Mouse (Mus musculus) hindbrain, embryonic 15.5 days (tissue): ENCODE measurements around the gene Cyb5rl. TPM values are rescaled to one million over a fixed set of nuclear protein-coding genes. Genes with fewer than 3 reads are reported as not detected.

Experiments
- ATAC-seq: fragments of 200-750 bp; cut with Nextera tagmentation; 2 replicates; pipeline ENCODE4 v1.8.0; 2017; ENCODE audit warnings: low read depth, moderate number of reproducible peaks, moderate TSS enrichment; ENCODE audit not compliant: low FRiP score
- H3K27ac ChIP-seq: fragments of 300-500 bp; sonication (generic); replicated peaks from 2 replicates; pipeline ENCODE4 v1.5.1; 2015; ENCODE audit warnings: mild to moderate bottlenecking, inconsistent platforms
- H3K27me3 ChIP-seq: fragments of 300-500 bp; sonication (generic); 2 replicates; pipeline ENCODE4 v1.6.1; 2015; ENCODE audit warnings: control low read depth, inconsistent platforms
- H3K36me3 ChIP-seq: fragments of 300-500 bp; sonication (generic); 2 replicates; pipeline ENCODE4 v1.6.1; 2015; ENCODE audit warnings: control low read depth, inconsistent platforms
- H3K4me1 ChIP-seq: fragments of 300-500 bp; sonication (generic); replicated peaks from 2 replicates; pipeline ENCODE4 v1.6.1; 2015; ENCODE audit warnings: control low read depth, inconsistent platforms
- H3K4me2 ChIP-seq: fragments of 300-500 bp; sonication (generic); 2 replicates; pipeline ENCODE4 v1.6.1; 2015; ENCODE audit warnings: moderate library complexity, mild to moderate bottlenecking, inconsistent platforms
- H3K4me3 ChIP-seq: fragments of 300-500 bp; sonication (generic); 2 replicates; pipeline ENCODE4 v1.5.1; 2015; ENCODE audit warnings: mild to moderate bottlenecking, inconsistent platforms
- H3K9ac ChIP-seq: fragments of 300-500 bp; sonication (generic); 2 replicates; pipeline ENCODE4 v1.6.1; 2015; ENCODE audit warnings: inconsistent platforms
- H3K9me3 ChIP-seq: fragments of 300-500 bp; sonication (generic); 2 replicates; pipeline ENCODE4 v1.6.1; 2016; ENCODE audit warnings: control low read depth, inconsistent platforms
- WGBS: fragments of 180-500 bp; shearing (Covaris S2); methylation state at CpG from one replicate; pipeline ENCODE4 v1.1.7; 2015; 5-methylcytosine and 5-hydroxymethylcytosine counted together
- polyA plus RNA-seq: library from polyadenylated mRNA; unstranded; fragments of >200 nt; fragmentation: Nextera tagmentation; extraction: Ambion mirVana; gene quantifications from 2 replicates; pipeline ENCODE4 v1.2.1, GENCODE M21; 2015

Cyb5rl gene
- polyA plus RNA-seq, 1 experiment from 2014 or later, result 3.6 TPM

GRCm38 (mm10) chr4:107064394-107065098, 2.2 kb upstream of the Cyb5rl start:
- ATAC-seq, result no peak
- WGBS, result 93% methylated on average over 5 of the region's 5 CpGs
- Histone ChIP-seq H3K4me1 (peaks cover 18% of the 10 kb centered on the region), H3K4me3 (no peak overlapping the region), H3K27ac (no peak overlapping the region), H3K9me3 (no peaks in the 10 kb centered on the region), H3K4me2 (no peak overlapping the region), H3K36me3 (peaks cover 37% of the 10 kb centered on the region), H3K27me3 (no peaks in the 10 kb centered on the region), H3K9ac (no peak overlapping the region)

DNA sequence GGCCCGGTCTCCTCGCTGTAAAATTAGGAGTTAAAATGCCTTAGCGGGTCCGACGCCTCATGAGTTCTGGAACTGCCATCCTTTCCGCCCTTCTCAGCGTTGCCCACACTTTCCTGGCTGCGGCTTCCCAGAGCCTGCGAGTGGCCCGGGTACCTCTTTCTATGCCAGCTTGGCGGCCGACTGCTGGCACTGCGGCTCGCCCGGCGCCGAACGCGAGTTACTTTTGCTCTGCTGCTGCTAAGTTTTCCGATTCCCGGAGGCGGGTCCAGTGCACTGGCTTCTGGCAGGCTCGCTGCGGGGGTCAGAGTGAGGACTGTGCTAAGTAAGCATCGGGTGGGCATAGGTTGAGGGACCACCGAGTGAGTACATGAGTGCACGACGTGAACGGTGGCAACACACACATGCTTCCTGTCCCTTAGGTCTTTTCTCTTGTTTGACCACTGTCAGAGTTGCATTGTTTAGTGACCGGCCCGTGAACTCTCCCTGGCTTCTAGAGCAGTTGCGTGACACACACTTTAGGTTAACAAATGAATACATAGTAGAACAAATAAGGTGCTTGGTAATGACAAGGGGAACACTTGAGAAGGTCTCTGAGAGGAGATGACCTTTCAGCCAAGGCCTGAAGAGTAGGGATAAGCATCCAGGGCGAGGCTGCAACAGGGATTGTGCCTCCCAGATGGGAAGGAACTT, 508 bp downstream of the Cyb5rl start:
- 2% methylated on average over 33 of the region's 33 CpGs for WGBS
- H3K36me3 ChIP-seq, result peaks cover 17% of the 10 kb centered on the region; the same call in 1 of the 2 replicates
- H3K9me3 ChIP-seq, result no peaks in the 10 kb centered on the region
- peak; percentile 77 for ATAC-seq
- peak overlapping the region; percentile 98 for H3K4me2 ChIP-seq
- H3K27me3 ChIP-seq, result no peaks in the 10 kb centered on the region
- peak overlapping the region; percentile 35 for H3K27ac ChIP-seq
- peak overlapping the region; percentile 53 for H3K9ac ChIP-seq
- H3K4me1 ChIP-seq, result peaks cover 18% of the 10 kb centered on the region
- H3K4me3 ChIP-seq, result peak overlapping the region; percentile 79

DNA sequence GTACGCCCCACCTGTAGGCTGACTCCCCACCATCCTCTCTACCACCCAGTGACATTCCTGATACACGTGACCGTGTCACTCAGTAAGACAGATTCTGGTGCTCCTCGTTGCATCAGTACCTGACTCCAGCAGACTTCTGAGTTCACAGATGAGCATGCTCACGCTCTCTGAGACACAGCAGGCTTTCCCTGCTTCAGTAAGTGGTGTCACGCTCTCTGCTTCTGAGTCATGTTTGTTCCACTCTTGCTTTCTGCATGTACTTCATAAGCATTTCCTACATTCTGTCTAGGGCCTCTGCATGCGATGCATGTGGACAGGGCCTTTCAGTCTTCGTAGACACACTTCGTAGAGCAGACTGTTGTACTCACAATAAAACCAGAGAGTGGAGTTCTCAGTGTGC, 5.6 kb downstream of the Cyb5rl start:
- H3K27ac ChIP-seq, result no peak overlapping the region
- H3K9ac ChIP-seq, result no peak overlapping the region
- no peak overlapping the region for H3K4me3 ChIP-seq
- H3K4me1 ChIP-seq, result peaks cover 5% of the 10 kb centered on the region
- WGBS, result 81% methylated on average over 9 of the region's 9 CpGs
- H3K36me3 ChIP-seq, result no peaks in the 10 kb centered on the region
- no peak overlapping the region for H3K4me2 ChIP-seq
- no peak for ATAC-seq
- H3K9me3 ChIP-seq, result no peaks in the 10 kb centered on the region
- no peaks in the 10 kb centered on the region for H3K27me3 ChIP-seq

GRCm38 (mm10) chr4:107075456-107075855, 8.7 kb downstream of the Cyb5rl start:
- Histone ChIP-seq H3K4me1 (no peaks in the 10 kb centered on the region), H3K9me3 (no peaks in the 10 kb centered on the region), H3K4me3 (no peak overlapping the region), H3K27ac (no peak overlapping the region), H3K9ac (no peak overlapping the region), H3K36me3 (no peaks in the 10 kb centered on the region), H3K4me2 (no peak overlapping the region), H3K27me3 (no peaks in the 10 kb centered on the region)
- ATAC-seq, result no peak
- WGBS, result 79% methylated on average over 5 of the region's 5 CpGs

- 0 out of 2 replicates have a peak, but pooled peaks have one; percentile 53 for ATAC-seq
These were observed 12.1 kb downstream of the Cyb5rl start for GRCm38 (mm10) chr4:107078894-107079293.

GRCm38 (mm10) chr4:107079716-107080115, 12.9 kb downstream of the Cyb5rl start:
- Histone ChIP-seq H3K27ac (no peak overlapping the region), H3K4me3 (no peak overlapping the region), H3K27me3 (no peaks in the 10 kb centered on the region), H3K36me3 (no peaks in the 10 kb centered on the region), H3K4me1 (peaks cover 11% of the 10 kb centered on the region), H3K4me2 (no peak overlapping the region), H3K9ac (no peak overlapping the region), H3K9me3 (no peaks in the 10 kb centered on the region)
- no peak for ATAC-seq

More at GRCm38 (mm10) chr4:107078894-107079293, 12.1 kb downstream of the Cyb5rl start:
- no peak overlapping the region for H3K9ac ChIP-seq
- H3K27ac ChIP-seq, result no peak overlapping the region
- no peak overlapping the region for H3K4me2 ChIP-seq
- H3K36me3 ChIP-seq, result no peaks in the 10 kb centered on the region
- H3K27me3 ChIP-seq, result no peaks in the 10 kb centered on the region
- H3K4me3 ChIP-seq, result no peak overlapping the region
- 85% methylated on average over 4 of the region's 4 CpGs for WGBS
- no peaks in the 10 kb centered on the region for H3K9me3 ChIP-seq
- H3K4me1 ChIP-seq, result peaks cover 3% of the 10 kb centered on the region; the same call in 1 of the 2 replicates

DNA sequence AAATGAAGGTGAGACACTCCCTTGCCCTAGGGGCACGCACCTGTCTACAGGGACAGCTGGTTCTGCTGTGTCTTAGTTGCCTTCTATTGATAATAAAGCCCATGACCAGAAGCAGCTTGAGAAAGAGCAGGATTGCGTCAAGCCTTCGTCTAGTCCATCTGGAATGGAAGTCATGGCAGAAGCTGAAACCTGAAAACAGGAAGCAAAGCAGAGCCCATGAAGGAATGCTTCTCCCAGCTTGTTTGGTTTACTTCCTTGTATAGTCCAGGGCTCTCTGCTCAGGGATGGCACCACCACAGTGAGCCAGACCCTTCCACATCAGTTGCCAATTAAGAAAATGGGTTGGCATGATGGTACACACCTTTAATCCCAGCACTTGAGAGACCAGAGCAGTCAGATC, 15.4 kb downstream of the Cyb5rl start:
- Histone ChIP-seq H3K4me3 (no peak overlapping the region), H3K4me2 (no peak overlapping the region), H3K4me1 (peaks cover 17% of the 10 kb centered on the region), H3K36me3 (no peaks in the 10 kb centered on the region), H3K27ac (no peak overlapping the region), H3K9me3 (no peaks in the 10 kb centered on the region), H3K27me3 (no peaks in the 10 kb centered on the region), H3K9ac (no peak overlapping the region)
- ATAC-seq, result no peak
- WGBS, result 84% methylated on average over 3 of the region's 3 CpGs

DNA sequence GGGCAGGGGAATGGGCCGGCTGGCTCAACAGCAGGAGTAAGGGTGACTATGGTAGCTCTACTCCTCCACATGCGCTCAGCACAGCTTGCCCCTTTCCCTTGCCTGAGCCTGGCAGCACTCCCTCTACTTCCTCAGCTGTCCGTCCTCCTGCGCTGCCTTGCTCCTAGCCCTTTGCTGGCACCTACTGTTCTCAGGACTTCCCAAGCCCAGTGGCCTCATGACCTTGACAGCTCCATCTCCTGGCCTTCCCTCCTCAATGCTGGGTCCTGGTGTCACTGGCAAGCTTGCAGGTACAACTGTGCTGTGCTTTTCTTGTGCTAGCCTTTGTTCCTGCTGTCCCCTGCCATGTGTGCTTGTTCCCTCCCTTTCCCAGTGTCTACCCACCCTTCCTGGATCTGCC, 16.3 kb downstream of the Cyb5rl start:
- ATAC-seq, result no peak
- Histone ChIP-seq H3K27me3 (no peaks in the 10 kb centered on the region), H3K36me3 (no peaks in the 10 kb centered on the region), H3K4me3 (no peak overlapping the region), H3K4me1 (peaks cover 17% of the 10 kb centered on the region), H3K27ac (no peak overlapping the region), H3K4me2 (no peak overlapping the region), H3K9ac (no peak overlapping the region), H3K9me3 (no peaks in the 10 kb centered on the region)
- 88% methylated on average over 4 of the region's 4 CpGs for WGBS

DNA sequence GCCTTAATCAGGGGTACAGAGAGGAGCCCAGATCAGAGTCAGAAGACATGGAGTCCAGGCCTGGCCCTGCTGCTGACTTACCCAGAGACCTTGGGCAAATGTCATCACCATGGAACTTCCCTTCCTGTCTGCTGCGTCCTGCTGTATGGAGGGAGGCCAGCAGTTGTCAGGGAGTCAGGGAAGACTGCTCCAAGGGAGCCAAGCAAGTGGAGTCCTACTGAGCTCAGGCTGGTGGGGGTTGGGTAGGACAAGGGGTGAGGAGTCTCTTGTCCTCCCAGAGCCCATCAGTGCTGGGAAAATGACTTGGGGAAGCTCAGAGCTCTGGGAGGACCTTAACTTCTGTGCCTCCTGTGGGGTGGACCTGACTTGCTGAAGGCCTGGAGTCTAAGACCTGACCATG, 17.6 kb downstream of the Cyb5rl start:
- Histone ChIP-seq H3K27me3 (no peaks in the 10 kb centered on the region), H3K9me3 (no peaks in the 10 kb centered on the region), H3K36me3 (no peaks in the 10 kb centered on the region), H3K4me1 (peaks cover 17% of the 10 kb centered on the region), H3K9ac (no peak overlapping the region), H3K27ac (peak overlapping the region; percentile 75), H3K4me3 (no peak overlapping the region), H3K4me2 (no peak overlapping the region)
- peak; percentile 67 for ATAC-seq
- WGBS, result 0% methylated on average over 1 of the region's 1 CpGs

GRCm38 (mm10) chr4:107084858-107085257, 18.1 kb downstream of the Cyb5rl start:
- ATAC-seq, result peak; percentile 93
- Histone ChIP-seq H3K36me3 (no peaks in the 10 kb centered on the region), H3K27me3 (no peaks in the 10 kb centered on the region), H3K27ac (peak overlapping the region; percentile 75), H3K9ac (no peak overlapping the region), H3K4me1 (peaks cover 17% of the 10 kb centered on the region), H3K4me3 (no peak overlapping the region), H3K9me3 (no peaks in the 10 kb centered on the region), H3K4me2 (no peak overlapping the region)
- WGBS, result 1% methylated on average over 6 of the region's 6 CpGs

DNA sequence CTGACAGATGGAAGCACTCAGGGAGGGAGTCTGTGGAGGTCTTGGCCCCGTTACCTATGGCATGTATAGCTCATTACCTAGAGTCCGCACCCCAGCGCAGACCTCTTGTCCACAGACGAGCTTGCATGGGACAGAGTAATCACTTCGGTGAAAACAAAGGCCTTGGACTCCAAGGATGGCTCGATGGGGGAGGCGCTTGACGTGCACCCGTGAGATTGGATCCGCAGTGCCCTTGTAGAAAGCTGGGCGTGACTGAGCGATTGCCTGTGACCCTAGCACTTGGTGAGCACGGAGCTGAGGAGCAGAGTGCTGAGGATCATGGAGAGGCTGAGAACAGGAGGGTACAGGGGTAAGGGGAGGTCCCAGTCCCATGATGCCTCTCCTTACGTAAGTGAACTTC, 24.9 kb downstream of the Cyb5rl start:
- no peaks in the 10 kb centered on the region for H3K27me3 ChIP-seq
- WGBS, result 83% methylated on average over 14 of the region's 14 CpGs
- no peak for ATAC-seq
- no peak overlapping the region for H3K27ac ChIP-seq
- H3K9ac ChIP-seq, result no peak overlapping the region
- no peaks in the 10 kb centered on the region for H3K9me3 ChIP-seq
- H3K4me2 ChIP-seq, result no peak overlapping the region
- H3K4me3 ChIP-seq, result no peak overlapping the region
- H3K4me1 ChIP-seq, result peaks cover 10% of the 10 kb centered on the region
- H3K36me3 ChIP-seq, result no peaks in the 10 kb centered on the region

DNA sequence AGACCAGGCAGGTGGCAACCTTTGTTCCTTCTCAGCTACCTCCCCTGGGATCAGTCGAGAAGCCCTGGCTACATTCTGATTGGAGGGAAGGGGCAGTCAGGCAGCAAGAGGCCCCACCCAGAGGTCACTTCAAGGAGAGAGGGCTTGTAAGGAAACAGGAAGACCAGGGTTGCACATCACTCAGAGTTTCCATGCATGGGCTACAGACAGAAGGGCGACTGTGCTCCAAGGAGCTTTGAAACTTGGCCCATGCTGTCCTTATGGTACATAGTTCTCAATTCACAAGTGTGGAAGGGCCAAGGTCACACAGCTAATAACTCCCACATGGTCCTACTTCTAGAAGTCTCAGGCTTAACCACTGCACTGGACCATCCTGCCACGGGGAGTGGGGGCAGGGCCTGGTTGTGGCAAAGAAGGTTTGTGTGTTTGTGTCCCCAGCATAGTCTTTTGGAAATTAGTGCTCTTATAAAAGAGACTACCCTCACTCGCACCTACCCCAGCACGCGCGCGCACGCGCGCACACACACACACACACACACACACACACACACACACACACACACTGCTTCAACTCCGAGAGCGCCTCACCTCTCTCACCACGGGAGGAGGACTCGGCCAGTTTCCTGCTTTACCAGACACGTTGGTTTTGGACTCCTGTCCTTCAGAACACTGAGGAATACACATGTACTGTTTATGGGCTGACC, 27.8 kb downstream of the Cyb5rl start:
- H3K27me3 ChIP-seq, result no peaks in the 10 kb centered on the region
- no peaks in the 10 kb centered on the region for H3K36me3 ChIP-seq
- no peaks in the 10 kb centered on the region for H3K9me3 ChIP-seq
- WGBS, result 84% methylated on average over 16 of the region's 16 CpGs
- H3K4me3 ChIP-seq, result no peak overlapping the region
- no peak overlapping the region for H3K4me2 ChIP-seq
- no peak overlapping the region for H3K27ac ChIP-seq
- H3K4me1 ChIP-seq, result peaks cover 22% of the 10 kb centered on the region
- no peak overlapping the region for H3K9ac ChIP-seq
- no peak for ATAC-seq
